Mouse (Mus musculus): ENCODE measurements around the gene Phf3.
"Not testable (repeated sequence)": the region's sequence is repeated elsewhere in the genome, so short reads cannot be mapped to it uniquely, and the experiment has no call there.

The Phf3 gene

GRCm38 (mm10) chr1:30873541-30874260 lies at the start of gene Phf3:
Gene Phf3 (minus strand): TSS chr1:30873921.
- peak; percentile 99 for DNase-seq

GRCm38 (mm10) chr1:30922237-30922636 lies 48.5 kb upstream of the Phf3 start:
- DNase-seq = peak; percentile 58

- peak; percentile 64 for DNase-seq
These were observed 47.5 kb upstream of the Phf3 start for GRCm38 (mm10) chr1:30921252-30921651.

GRCm38 (mm10) chr1:30920620-30921177 lies 47.0 kb upstream of the Phf3 start:
- DNase-seq = peak; percentile 57

GRCm38 (mm10) chr1:30910172-30910571 lies 36.5 kb upstream of the Phf3 start:
- peak; percentile 64 for DNase-seq

- peak; percentile 59 for DNase-seq
These were observed 35.1 kb upstream of the Phf3 start for GRCm38 (mm10) chr1:30908797-30909196.

- peak; percentile 37 for DNase-seq
These were observed 29.9 kb upstream of the Phf3 start for GRCm38 (mm10) chr1:30903480-30904218.

- DNase-seq = no peak
These were observed 25.0 kb upstream of the Phf3 start for GRCm38 (mm10) chr1:30898691-30899090.

GRCm38 (mm10) chr1:30895366-30895765 lies 21.6 kb upstream of the Phf3 start:
- DNase-seq = peak; percentile 5

GRCm38 (mm10) chr1:30883806-30884205 lies 10.1 kb upstream of the Phf3 start:
- not testable (repeated sequence) for DNase-seq

GRCm38 (mm10) chr1:30875746-30876145 lies 2.0 kb upstream of the Phf3 start:
- peak; percentile 55 for DNase-seq

- peak; percentile 22 for DNase-seq
These were observed 775 bp upstream of the Phf3 start for GRCm38 (mm10) chr1:30874261-30875131.

- DNase-seq = peak; percentile 97
These were observed 733 bp downstream of the Phf3 start for GRCm38 (mm10) chr1:30872836-30873540.

GRCm38 (mm10) chr1:30867786-30868185 lies 5.9 kb downstream of the Phf3 start:
- DNase-seq = peak; percentile 74

GRCm38 (mm10) chr1:30852518-30852917 lies 21.2 kb downstream of the Phf3 start:
- no peak for DNase-seq

GRCm38 (mm10) chr1:30851920-30852319 lies 21.8 kb downstream of the Phf3 start:
- no peak for DNase-seq

- DNase-seq = no peak
These were observed 22.8 kb downstream of the Phf3 start for GRCm38 (mm10) chr1:30850906-30851305.

- DNase-seq = no peak
These were observed 23.8 kb downstream of the Phf3 start for GRCm38 (mm10) chr1:30849955-30850354.

GRCm38 (mm10) chr1:30847706-30848105 lies 26.0 kb downstream of the Phf3 start:
- DNase-seq = no peak

- no peak for DNase-seq
These were observed 34.1 kb downstream of the Phf3 start for GRCm38 (mm10) chr1:30839662-30840061.

GRCm38 (mm10) chr1:30835512-30835911 lies 38.2 kb downstream of the Phf3 start:
- DNase-seq = peak; percentile 56

GRCm38 (mm10) chr1:30832778-30833177 lies 40.9 kb downstream of the Phf3 start:
- peak; percentile 77 for DNase-seq
